Comparison of ENCODE assay signal across 8 mouse cellular contexts in the genomic region with DNA sequence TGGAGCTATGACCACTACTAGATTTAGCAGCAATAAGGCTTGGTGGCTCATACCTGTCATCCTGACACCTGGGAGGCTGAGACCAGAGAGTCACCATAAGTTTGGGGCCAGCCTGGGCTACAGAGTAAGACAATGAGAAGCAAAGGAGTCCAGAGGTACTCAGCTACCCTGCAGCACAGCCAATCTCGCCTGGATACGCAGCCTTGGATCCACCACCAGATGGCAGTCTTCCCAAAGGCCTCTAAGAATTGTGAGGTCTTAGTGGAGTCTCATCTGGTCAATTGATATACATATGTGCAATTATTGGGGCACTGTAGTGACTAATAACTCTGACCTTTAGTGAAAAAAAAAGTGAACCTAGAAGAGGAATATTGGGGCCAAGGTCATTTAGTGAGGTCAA. TPM values are rescaled to one million over a fixed set of nuclear protein-coding genes. Genes with fewer than 3 reads are reported as not detected.
DNase-seq lines count a peak whose midpoint lies in the region; ATAC-seq and TF ChIP-seq lines count a peak whose summit lies in the region.
"Had no signal": no experiment of that assay in that cellular context is flagged by ENCODE, and none has a peak within 500 bp of the region (broad histone marks: within the 10 kb centered on the region; RNA-seq: fewer than 3 reads in every experiment).

No protein-coding gene starts in this region.

- no peaks in the 10 kb centered on the region for H3K79me2 ChIP-seq in MEL (ENCODE audit: control insufficient read depth, insufficient read depth, low read length, poor library complexity)

- H3K9ac ChIP-seq in MEL (ENCODE audit: control insufficient read depth, low read depth, low read length, poor library complexity, severe bottlenecking), result no peak overlapping the region
- H3K9ac ChIP-seq: limb, embryonic 12.5 days had no signal

- peak; percentile 71 for TF ChIP-seq RAD21 in MEL (IDR thresholded peaks at IDR 0.05; ENCODE audit: low read depth, low read length)

- H3K4me1 ChIP-seq in MEL (ENCODE audit: control insufficient read depth in 1 of 2, insufficient read depth in 2 of 2, low read length in 2 of 2), result 0 out of 4 replicates have a peak, but pooled peaks cover 0 to 2% of the 10 kb centered on the region in 2 experiments
- H3K4me1 ChIP-seq in kidney, adult 2 months (ENCODE audit: control insufficient read depth, insufficient read depth, low read length), result no peaks in the 10 kb centered on the region
- H3K4me1 ChIP-seq: limb, embryonic 12.5 days had no signal

- no peak for TF ChIP-seq POLR2A in MEL (IDR thresholded peaks at IDR 0.05; ENCODE audit: control insufficient read depth in 1 of 2, insufficient read depth in 1 of 2, low read depth in 1 of 2, low read length in 2 of 2, poor library complexity in 1 of 2)
- TF ChIP-seq POLR2A in kidney, adult 2 months (IDR thresholded peaks at IDR 0.05; ENCODE audit: low read depth, low read length), result no peak

- no peak overlapping the region for H3K4me3 ChIP-seq in MEL (ENCODE audit: control insufficient read depth in 1 of 2, insufficient read depth in 1 of 2, low read depth in 2 of 2, low read length in 2 of 2)
- no peak overlapping the region for H3K4me3 ChIP-seq in kidney, adult 2 months (ENCODE audit: insufficient read depth, low read depth, low read length)
- H3K4me3 ChIP-seq: limb, embryonic 12.5 days had no signal

- peak; percentile 49 for ATAC-seq in CD4-positive, CD25-positive, alpha-beta regulatory T cell, adult 4 months

- TF ChIP-seq CTCF in MEL (IDR thresholded peaks at IDR 0.05 in 2 of 3, conservative IDR thresholded peaks at IDR 0.05 in 1 of 3; ENCODE audit: control insufficient read depth in 1 of 3, insufficient read depth in 1 of 3, low read depth in 2 of 3, low read length in 3 of 3, poor library complexity in 1 of 3, severe bottlenecking in 1 of 3), result peak; percentile 79 to 85 (median 84)
- peak; percentile 79 for TF ChIP-seq CTCF in kidney, adult 2 months (conservative IDR thresholded peaks at IDR 0.05; ENCODE audit: insufficient read depth, insufficient read length, low read depth, low read length)

- H3K9me3 ChIP-seq in MEL (replicated peaks; ENCODE audit: insufficient read depth, low read length), result no peaks in the 10 kb centered on the region
- H3K9me3 ChIP-seq: limb, embryonic 12.5 days had no signal

- no peaks in the 10 kb centered on the region for H3K27me3 ChIP-seq in MEL (ENCODE audit: control insufficient read depth in 1 of 2, insufficient read depth in 2 of 2, low read length in 2 of 2)
- H3K27me3 ChIP-seq in kidney, adult 2 months (replicated peaks; ENCODE audit: control insufficient read depth, insufficient read depth, low read length), result no peaks in the 10 kb centered on the region
- H3K27me3 ChIP-seq: limb, embryonic 12.5 days had no signal

- H3K36me3 ChIP-seq in MEL (ENCODE audit: control insufficient read depth in 1 of 2, insufficient read depth in 2 of 2, low read length in 2 of 2), result no peaks in the 10 kb centered on the region
- H3K36me3 ChIP-seq in kidney, adult 2 months (ENCODE audit: control insufficient read depth, insufficient read depth, low read length), result no peaks in the 10 kb centered on the region

- DNase-seq in MEL (ENCODE audit: low read depth, low spot score), result peak; percentile 68
- peak; percentile 47 for DNase-seq in cerebellum, adult 9-11 months
- DNase-seq in gastrocnemius, postnatal 10 days, result peak; percentile 64
- DNase-seq in kidney, adult 2 months, result peak; percentile 64
- DNase-seq in lung, postnatal 10 days, result peak; percentile 80
- DNase-seq in retina, postnatal 7 days (ENCODE audit: low read depth, low spot score), result peak; percentile 65

- TF ChIP-seq EP300 in MEL (IDR thresholded peaks at IDR 0.05; ENCODE audit: low read depth in 1 of 2, low read length in 2 of 2), result no peak

- WGBS in kidney, adult 2 months, result 15% methylated on average over 2 of the region's 2 CpGs

- H3K27ac ChIP-seq in MEL (ENCODE audit: control insufficient read depth, low read depth, low read length), result no peak overlapping the region
- no peak overlapping the region for H3K27ac ChIP-seq in kidney, adult 2 months (ENCODE audit: insufficient read depth, low read depth, low read length)
- H3K27ac ChIP-seq: limb, embryonic 12.5 days had no signal

TF ChIP-seq in MEL, 35 proteins besides CTCF, POLR2A, EP300 and RAD21:
- TF ChIP-seq ZC3H11A (IDR thresholded peaks at IDR 0.05; ENCODE audit: low read depth, low read length) (peak; percentile 42; the same call in 1 of the 2 replicates), MYB (IDR thresholded peaks at IDR 0.05; ENCODE audit: low read depth, low read length) (no peak), SMC3 (IDR thresholded peaks at IDR 0.05; ENCODE audit: low read depth, low read length) (peak; percentile 77), MAX (IDR thresholded peaks at IDR 0.05; ENCODE audit: low read length) (no peak)

RNA-seq across cellular contexts. Expression of a gene that starts 58.9 kb away (rescaled TPM):
- polyA plus RNA-seq in CD4-positive, CD25-positive, alpha-beta regulatory T cell, adult 4 months (2017; shearing (Covaris generic)), result 10 to 100 TPM; 12.0 to 12.8 TPM
- 8.4 and 10.4 TPM in 2 replicates for total RNA-seq in MEL (2012; rRNA removed)
- polyA plus RNA-seq in MEL (2012; ENCODE audit: insufficient read depth in 1 of 2, insufficient read length in 2 of 2, low read depth in 1 of 2, low replicate concordance in 2 of 2, missing spikeins in 1 of 2), result 1 to 10 TPM in 1 of 2 experiments, not detected in 1; 9.5 TPM
- 1 to 10 TPM; 1.1 TPM for total RNA-seq in gastrocnemius, postnatal 10 days (2021)
- polyA plus RNA-seq in kidney, adult 2 months (2012; rRNA removed), result 74.5 and 76.5 TPM in 2 replicates
